Mouse (Mus musculus) limb, embryonic 11.5 days (tissue): ENCODE results near the gene Cks1b. TPM values are rescaled to one million over a fixed set of nuclear protein-coding genes. Genes with fewer than 3 reads are reported as not detected.

ENCODE experiments used
- ATAC-seq: fragments of 200-750 bp; cut with Nextera tagmentation; 2 replicates; pipeline ENCODE4 v1.8.0; 2017; ENCODE audit warnings: low read depth; ENCODE audit not compliant: insufficient number of reproducible peaks, low FRiP score, low TSS enrichment
- DNase-seq: peaks from one replicate; pipeline ENCODE4 v3.0.0-alpha.2; 2015; ENCODE audit warnings: low spot score
- H3K27ac ChIP-seq: fragments of 300-500 bp; sonication (generic); replicated peaks from 2 replicates; pipeline ENCODE4 v1.5.1; 2014; ENCODE audit warnings: low read depth, mild to moderate bottlenecking, low read length
- H3K27me3 ChIP-seq: fragments of 300-500 bp; sonication (generic); 2 replicates; pipeline ENCODE4 v1.6.1; 2014; ENCODE audit warnings: mild to moderate bottlenecking, low read length, mixed read lengths; ENCODE audit not compliant: control insufficient read depth, insufficient read depth
- H3K36me3 ChIP-seq: fragments of 300-500 bp; sonication (generic); 2 replicates; pipeline ENCODE4 v1.6.1; 2014; ENCODE audit warnings: mild to moderate bottlenecking, low read length, moderate library complexity, mixed read lengths; ENCODE audit not compliant: control insufficient read depth, insufficient read depth
- H3K4me1 ChIP-seq: fragments of 300-500 bp; sonication (generic); 2 replicates; pipeline ENCODE4 v1.6.1; 2014; ENCODE audit warnings: low read length, mixed read lengths; ENCODE audit not compliant: control insufficient read depth, insufficient read depth
- H3K4me2 ChIP-seq: fragments of 300-500 bp; sonication (generic); 2 replicates; pipeline ENCODE4 v1.6.1; 2014; ENCODE audit warnings: low read depth, mild to moderate bottlenecking, moderate library complexity; ENCODE audit not compliant: severe bottlenecking
- H3K4me3 ChIP-seq: fragments of 300-500 bp; sonication (generic); 2 replicates; pipeline ENCODE4 v1.5.1; 2014; ENCODE audit warnings: low read depth, low read length
- H3K9ac ChIP-seq: fragments of 300-500 bp; sonication (generic); 2 replicates; pipeline ENCODE4 v1.6.1; 2014; ENCODE audit warnings: mild to moderate bottlenecking, low read length
- H3K9me3 ChIP-seq: fragments of 300-500 bp; sonication (generic); 2 replicates; pipeline ENCODE4 v1.6.1; 2016; ENCODE audit warnings: low read length; ENCODE audit not compliant: control insufficient read depth
- WGBS: fragments of 180-500 bp; shearing (Covaris S2); extraction: QIAGEN DNeasy Blood & Tissue Kit; methylation state at CpG from one replicate; pipeline ENCODE4 v1.1.7; 2014; 5-methylcytosine and 5-hydroxymethylcytosine counted together
- polyA plus RNA-seq: library from polyadenylated mRNA; unstranded; fragments of >200 nt; fragmentation: Nextera tagmentation; extraction: Ambion mirVana; gene quantifications from 2 replicates; pipeline ENCODE4 v1.2.1, GENCODE M21; 2014

Gene Cks1b
- polyA plus RNA-seq, 1 experiment from 2014 or later, result 797 TPM

DNA sequence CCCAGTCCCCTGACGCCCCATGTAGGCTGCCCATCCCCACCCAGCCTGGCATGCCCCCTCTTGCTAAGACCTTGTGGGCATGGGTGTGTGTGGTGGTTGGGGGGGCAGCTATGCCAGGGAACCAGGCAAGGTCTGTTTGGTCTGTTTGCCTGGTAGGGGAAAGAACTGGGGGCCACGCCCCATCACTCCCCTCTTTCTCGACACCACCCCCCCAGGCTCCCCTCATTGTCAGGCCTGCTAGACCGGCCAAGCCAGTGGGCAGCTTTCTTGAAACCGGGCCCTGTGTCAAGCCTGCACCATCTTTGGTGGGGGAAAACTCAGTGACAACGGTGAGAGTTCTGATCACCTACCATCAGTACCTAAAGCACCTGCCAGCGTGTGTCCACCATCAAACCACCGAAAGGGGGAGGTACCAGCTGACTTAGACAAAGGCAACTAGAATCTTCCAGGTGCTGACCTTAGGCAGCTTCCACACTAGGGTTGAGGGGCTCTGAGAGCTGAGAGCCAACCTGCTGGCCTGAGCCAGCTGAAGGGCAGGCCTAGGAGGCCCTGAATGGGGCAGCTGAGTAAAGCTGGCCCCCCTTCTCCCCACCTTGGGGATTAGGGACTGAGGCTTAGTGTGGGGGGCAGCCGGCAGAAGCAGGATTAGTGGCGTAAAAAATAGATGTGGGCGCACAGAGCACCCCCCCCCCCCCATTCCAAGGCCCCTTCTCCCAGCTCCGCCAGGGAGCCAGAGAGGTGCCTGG, 33.7 kb downstream of the Cks1b start:
- Histone ChIP-seq H3K27me3 (no peaks in the 10 kb centered on the region), H3K27ac (no peak overlapping the region), H3K4me2 (no peak overlapping the region), H3K4me1 (peaks cover 10% of the 10 kb centered on the region; the same call in 1 of the 2 replicates), H3K9ac (no peak overlapping the region), H3K4me3 (no peak overlapping the region), H3K9me3 (no peaks in the 10 kb centered on the region), H3K36me3 (no peaks in the 10 kb centered on the region)
- DNase-seq (no peak), ATAC-seq (no peak)
- WGBS, result 72% methylated on average over 11 of the region's 12 CpGs

DNA sequence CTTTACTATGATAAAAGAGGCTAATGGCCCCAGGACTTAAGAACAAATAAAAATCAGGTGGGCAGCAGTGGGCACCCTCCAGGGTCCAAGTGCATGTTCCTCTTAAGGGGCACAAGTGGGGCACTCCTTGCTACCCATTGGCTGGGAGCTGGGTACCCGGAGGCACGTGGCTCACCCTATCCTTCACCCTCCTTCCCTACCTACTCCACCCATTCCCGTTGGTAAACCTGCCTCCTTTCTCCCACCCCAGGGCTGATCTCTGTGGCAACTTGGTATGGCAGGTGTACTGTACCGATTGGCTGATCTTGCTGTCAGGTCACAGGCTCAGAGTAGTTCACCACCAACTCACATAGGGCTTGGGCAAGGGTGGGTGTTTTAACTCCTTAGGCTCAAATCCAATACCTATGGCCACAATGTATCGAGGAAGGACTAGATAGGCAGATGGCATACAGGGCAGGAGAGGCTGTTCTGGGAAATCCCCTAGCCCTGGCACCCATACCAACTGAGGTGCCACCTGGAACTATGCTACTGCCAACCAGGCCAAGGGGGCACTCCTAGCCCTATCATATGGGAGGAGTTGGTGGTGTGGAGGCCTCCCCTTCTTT, 34.4 kb downstream of the Cks1b start:
- Histone ChIP-seq H3K27ac (no peak overlapping the region), H3K4me1 (peaks cover 10% of the 10 kb centered on the region; the same call in 1 of the 2 replicates), H3K9me3 (no peaks in the 10 kb centered on the region), H3K9ac (no peak overlapping the region), H3K27me3 (no peaks in the 10 kb centered on the region), H3K36me3 (no peaks in the 10 kb centered on the region), H3K4me2 (no peak overlapping the region), H3K4me3 (no peak overlapping the region)
- no peak for DNase-seq
- no peak for ATAC-seq
- WGBS, result 77% methylated on average over 5 of the region's 5 CpGs

DNA sequence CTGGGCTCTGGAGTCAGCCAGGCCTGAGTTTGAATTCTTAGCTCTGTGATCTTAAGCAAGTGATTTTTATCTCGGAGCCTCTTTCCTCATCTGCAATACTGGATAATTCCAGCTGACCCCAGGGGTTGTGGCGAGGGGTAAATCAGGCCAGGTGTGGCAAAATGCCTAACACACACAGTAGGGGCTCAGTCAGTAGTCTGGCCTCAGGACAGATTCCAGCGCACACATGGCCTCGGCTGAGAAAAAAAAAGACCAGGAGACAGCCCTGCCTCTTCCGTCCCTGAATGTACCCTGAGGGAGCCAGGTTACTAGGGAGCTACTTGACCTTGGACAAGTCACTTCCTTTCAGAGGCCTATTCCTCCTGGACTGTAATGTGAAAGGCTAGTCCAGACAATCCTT, 35.2 kb downstream of the Cks1b start:
- H3K9ac ChIP-seq, result no peak overlapping the region
- H3K4me1 ChIP-seq, result peaks cover 12% of the 10 kb centered on the region; the same call in 1 of the 2 replicates
- H3K36me3 ChIP-seq, result no peaks in the 10 kb centered on the region
- H3K27ac ChIP-seq, result no peak overlapping the region
- no peak for DNase-seq
- H3K4me2 ChIP-seq, result no peak overlapping the region
- WGBS, result 70% methylated on average over 5 of the region's 5 CpGs
- H3K4me3 ChIP-seq, result no peak overlapping the region
- H3K9me3 ChIP-seq, result no peaks in the 10 kb centered on the region
- no peaks in the 10 kb centered on the region for H3K27me3 ChIP-seq
- no peak for ATAC-seq

DNA sequence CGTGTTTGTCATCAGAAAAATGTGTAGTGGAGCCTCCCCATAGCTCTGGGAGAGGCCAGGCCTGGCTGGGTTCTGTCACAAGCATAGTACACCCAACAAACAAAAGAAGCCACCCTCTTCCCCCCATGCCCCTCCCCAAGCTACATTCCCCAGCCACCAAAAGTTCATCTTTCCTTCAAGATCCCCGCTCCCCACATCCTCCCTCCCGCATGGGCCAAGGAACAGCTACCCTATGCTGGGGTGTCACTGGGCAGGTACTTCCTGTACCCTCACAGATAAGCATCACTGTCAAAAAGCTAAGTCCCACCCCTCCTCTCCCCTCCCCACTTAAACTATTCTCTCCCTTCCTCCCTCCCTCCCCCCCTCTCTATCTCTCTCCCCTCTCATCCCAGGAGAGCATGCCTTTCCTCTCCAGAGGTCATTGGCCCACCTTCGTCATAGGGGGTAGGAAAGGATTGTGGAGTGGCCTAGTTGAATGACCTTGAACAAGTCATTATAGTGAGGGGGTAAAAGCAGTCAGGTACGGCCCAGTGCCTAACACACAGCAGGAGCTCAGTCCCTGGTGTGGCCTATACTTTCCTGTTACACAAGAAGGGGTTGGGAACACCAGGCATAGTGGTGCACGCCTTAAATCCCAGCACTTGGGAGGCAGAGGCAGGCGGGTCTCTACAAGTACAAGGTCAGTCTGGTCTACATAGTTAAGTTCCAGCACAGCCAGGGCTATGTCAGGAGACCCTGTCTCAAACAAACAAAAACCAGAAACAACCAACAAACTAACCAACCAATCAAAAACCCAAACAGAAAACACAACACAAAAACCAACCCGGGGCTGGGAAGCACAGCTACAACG, 35.9 kb downstream of the Cks1b start:
- Histone ChIP-seq H3K27ac (no peak overlapping the region), H3K36me3 (no peaks in the 10 kb centered on the region), H3K4me1 (peaks cover 12% of the 10 kb centered on the region; the same call in 1 of the 2 replicates), H3K9me3 (no peaks in the 10 kb centered on the region), H3K27me3 (no peaks in the 10 kb centered on the region), H3K4me2 (no peak overlapping the region), H3K9ac (no peak overlapping the region), H3K4me3 (no peak overlapping the region)
- WGBS, result 89% methylated on average over 9 of the region's 9 CpGs
- no peak for DNase-seq
- ATAC-seq, result no peak

DNA sequence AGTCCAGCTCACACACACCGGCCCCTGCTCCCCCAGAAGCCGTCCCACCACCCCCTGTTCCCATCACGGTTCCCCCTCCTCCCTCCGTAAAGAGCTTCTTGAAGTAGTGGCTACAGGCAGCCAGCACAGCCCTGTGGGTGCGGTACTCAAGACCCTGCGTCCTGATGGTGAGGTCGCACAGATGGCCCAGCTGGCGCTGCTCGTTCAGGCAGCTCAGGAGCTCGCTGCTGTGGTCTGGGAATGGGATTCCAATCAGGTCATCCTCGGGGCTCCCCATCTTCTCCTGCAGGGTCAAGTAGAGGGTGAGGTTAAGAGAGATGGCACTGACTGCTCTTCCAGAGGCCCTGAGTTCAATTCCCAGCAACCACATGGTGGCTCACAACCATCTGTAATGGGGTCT, 37.0 kb downstream of the Cks1b start:
- ATAC-seq (no peak), DNase-seq (no peak)
- no peak overlapping the region for H3K4me2 ChIP-seq
- H3K4me1 ChIP-seq, result 0 out of 2 replicates have a peak, but pooled peaks cover 8% of the 10 kb centered on the region
- H3K27ac ChIP-seq, result no peak overlapping the region
- H3K27me3 ChIP-seq, result no peaks in the 10 kb centered on the region
- no peak overlapping the region for H3K9ac ChIP-seq
- 80% methylated on average over 11 of the region's 11 CpGs for WGBS
- H3K9me3 ChIP-seq, result no peaks in the 10 kb centered on the region
- H3K36me3 ChIP-seq, result no peaks in the 10 kb centered on the region
- no peak overlapping the region for H3K4me3 ChIP-seq

DNA sequence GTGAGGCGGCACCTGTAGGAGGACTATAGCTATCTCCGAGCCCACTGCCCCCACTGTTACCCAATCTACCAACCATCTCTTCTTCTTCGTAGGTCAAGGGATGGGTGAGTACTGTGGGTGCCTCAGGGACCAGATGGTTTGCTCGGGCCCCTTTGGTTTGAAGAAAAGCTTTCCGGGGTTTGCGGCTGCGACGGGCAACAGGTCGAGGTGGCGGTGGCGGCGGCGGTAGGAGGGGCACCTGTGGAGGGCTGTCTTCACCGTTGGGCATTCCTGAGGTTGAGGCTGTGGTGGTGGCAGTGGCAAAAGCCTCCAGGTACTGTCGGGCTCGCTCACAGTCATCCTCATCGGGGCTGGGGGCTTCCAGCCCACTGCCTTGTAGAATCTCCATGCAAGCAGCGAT, 37.5 kb downstream of the Cks1b start:
- H3K4me2 ChIP-seq, result no peak overlapping the region
- WGBS, result 92% methylated on average over 18 of the region's 18 CpGs
- H3K4me1 ChIP-seq, result 0 out of 2 replicates have a peak, but pooled peaks cover 8% of the 10 kb centered on the region
- H3K27me3 ChIP-seq, result no peaks in the 10 kb centered on the region
- H3K4me3 ChIP-seq, result no peak overlapping the region
- H3K36me3 ChIP-seq, result no peaks in the 10 kb centered on the region
- DNase-seq (no peak), ATAC-seq (no peak)
- no peak overlapping the region for H3K27ac ChIP-seq
- no peak overlapping the region for H3K9ac ChIP-seq
- H3K9me3 ChIP-seq, result no peaks in the 10 kb centered on the region

DNA sequence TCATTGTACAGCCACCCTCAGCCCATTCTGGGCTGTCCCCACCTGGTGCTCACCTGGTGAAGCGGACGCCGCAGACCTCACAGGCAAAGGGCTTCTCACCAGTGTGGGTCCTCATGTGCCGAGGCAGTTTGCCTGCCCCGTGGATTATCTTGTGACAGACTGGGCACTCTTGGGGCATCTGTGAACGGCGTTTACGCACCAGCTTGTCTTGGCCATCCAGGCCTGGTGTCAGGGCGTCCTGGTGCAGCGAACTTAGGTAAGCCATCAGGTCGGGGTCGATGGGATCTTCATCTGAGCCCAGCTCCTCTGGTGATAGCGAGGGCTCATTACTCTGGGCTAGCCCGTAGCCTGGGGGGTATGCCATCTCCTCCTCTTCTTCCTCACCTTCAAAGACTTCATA, 37.9 kb downstream of the Cks1b start:
- no peak overlapping the region for H3K27ac ChIP-seq
- WGBS, result 94% methylated on average over 14 of the region's 14 CpGs
- H3K4me2 ChIP-seq, result no peak overlapping the region
- H3K4me1 ChIP-seq, result 0 out of 2 replicates have a peak, but pooled peaks cover 6% of the 10 kb centered on the region
- ATAC-seq, result no peak
- DNase-seq, result no peak
- H3K36me3 ChIP-seq, result no peaks in the 10 kb centered on the region
- no peak overlapping the region for H3K9ac ChIP-seq
- H3K9me3 ChIP-seq, result no peaks in the 10 kb centered on the region
- no peaks in the 10 kb centered on the region for H3K27me3 ChIP-seq
- no peak overlapping the region for H3K4me3 ChIP-seq

DNA sequence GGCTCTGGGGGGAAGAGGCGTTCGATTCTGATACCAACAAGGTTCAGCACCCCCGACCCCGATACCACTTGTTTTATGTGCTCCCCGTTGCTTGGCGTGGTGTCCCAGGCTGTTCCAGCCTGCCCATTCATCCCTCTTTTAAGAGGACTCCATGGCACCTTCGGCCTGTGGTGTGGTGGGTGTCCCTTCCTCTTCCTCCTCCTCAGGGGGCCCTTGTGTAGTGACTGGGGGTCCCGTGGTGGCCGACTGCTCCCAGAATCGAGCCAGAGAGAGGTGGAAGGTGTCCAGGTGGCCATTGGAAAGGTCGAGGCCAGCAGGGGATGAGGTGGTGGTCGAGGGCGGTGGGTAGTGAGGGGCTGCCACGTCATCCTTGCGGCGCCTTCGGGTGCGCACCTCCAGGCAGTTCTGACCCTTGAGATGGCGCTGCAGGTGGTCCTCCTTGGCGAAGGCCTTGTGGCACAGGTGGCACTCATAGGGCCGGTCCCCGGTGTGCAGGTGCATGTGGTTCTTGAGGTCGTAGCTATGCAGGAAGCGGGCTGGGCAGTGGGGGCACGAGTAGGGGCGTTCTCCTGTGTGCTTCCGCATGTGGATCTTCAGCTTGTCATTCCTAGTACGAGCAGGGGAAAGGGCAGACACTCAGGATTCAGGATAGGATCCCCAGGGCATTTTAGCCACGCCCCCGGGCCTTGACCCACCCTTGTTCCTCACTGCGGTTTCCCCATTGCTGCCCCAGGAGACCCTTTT, 38.6 kb downstream of the Cks1b start:
- no peaks in the 10 kb centered on the region for H3K27me3 ChIP-seq
- DNase-seq, result no peak
- H3K9ac ChIP-seq, result no peak overlapping the region
- H3K27ac ChIP-seq, result no peak overlapping the region
- ATAC-seq, result no peak
- WGBS, result 90% methylated on average over 31 of the region's 31 CpGs
- no peak overlapping the region for H3K4me3 ChIP-seq
- H3K9me3 ChIP-seq, result no peaks in the 10 kb centered on the region
- H3K36me3 ChIP-seq, result no peaks in the 10 kb centered on the region
- 0 out of 2 replicates have a peak, but pooled peaks cover 4% of the 10 kb centered on the region for H3K4me1 ChIP-seq
- no peak overlapping the region for H3K4me2 ChIP-seq
